Mouse (Mus musculus) embryonic fibroblast, embryonic 13.5 days (primary cell): ENCODE measurements around the gene Ier2. TPM values are rescaled to one million over a fixed set of nuclear protein-coding genes. Genes with fewer than 3 reads are reported as not detected.
"Not testable (repeated sequence)": the region's sequence is repeated elsewhere in the genome, so short reads cannot be mapped to it uniquely, and the experiment has no call there.

ENCODE experiments used
- H3K27ac ChIP-seq: 2 replicates; pipeline ENCODE4 v1.5.1; 2012; ENCODE audit warnings: low read length, control low read depth, inconsistent platforms; ENCODE audit not compliant: insufficient read depth
- H3K4me1 ChIP-seq: 2 replicates; pipeline ENCODE4 v1.6.1; 2011; ENCODE audit warnings: low read length; ENCODE audit not compliant: control insufficient read depth, insufficient read depth
- H3K4me3 ChIP-seq: 2 replicates; pipeline ENCODE4 v1.5.1; 2011; ENCODE audit warnings: mild to moderate bottlenecking, control low read depth, low read length; ENCODE audit not compliant: insufficient read depth
- CTCF ChIP-seq: IDR thresholded peaks from 2 replicates; pipeline ENCODE4 v1.5.1; 2011; ENCODE audit warnings: mild to moderate bottlenecking, control low read depth, low read length, moderate library complexity, borderline replicate concordance; ENCODE audit not compliant: insufficient read depth
- POLR2A ChIP-seq: IDR thresholded peaks from 2 replicates; pipeline ENCODE4 v1.6.1; 2011; ENCODE audit warnings: low read depth, mild to moderate bottlenecking, control low read depth, low read length, moderate library complexity
- polyA plus RNA-seq: library from polyadenylated mRNA; stranded (reverse); fragments of >200 nt; gene quantifications from 2 replicates; pipeline ENCODE4 v1.2.4, GENCODE M21; 2011; ENCODE audit warnings: low read depth; ENCODE audit not compliant: missing spikeins, insufficient read length

Ier2 gene
- polyA plus RNA-seq, 1 experiment: 38.2 TPM

GRCm38 (mm10) chr8:84684537-84684936, 21.9 kb upstream of the Ier2 start:
- no peak overlapping the region for H3K4me3 ChIP-seq
- no peak for TF ChIP-seq CTCF
- no peak for TF ChIP-seq POLR2A
- no peak overlapping the region for H3K27ac ChIP-seq
- peaks cover 8% of the 10 kb centered on the region; the same call in 1 of the 2 replicates for H3K4me1 ChIP-seq

- TF ChIP-seq POLR2A (no peak), CTCF (no peak)
- no peak overlapping the region for H3K27ac ChIP-seq
- H3K4me1 ChIP-seq: peaks cover 8% of the 10 kb centered on the region; the same call in 1 of the 2 replicates
- no peak overlapping the region for H3K4me3 ChIP-seq
Measured at GRCm38 (mm10) chr8:84682257-84682656, 19.6 kb upstream of the Ier2 start.

GRCm38 (mm10) chr8:84681476-84681875, 18.8 kb upstream of the Ier2 start:
- no peak overlapping the region for H3K4me3 ChIP-seq
- H3K27ac ChIP-seq: no peak overlapping the region
- no peak for TF ChIP-seq POLR2A
- TF ChIP-seq CTCF: no peak
- peaks cover 8% of the 10 kb centered on the region; the same call in 1 of the 2 replicates for H3K4me1 ChIP-seq

- TF ChIP-seq POLR2A (no peak), CTCF (no peak)
- no peak overlapping the region for H3K27ac ChIP-seq
- no peak overlapping the region for H3K4me3 ChIP-seq
- no peaks in the 10 kb centered on the region for H3K4me1 ChIP-seq
Measured at GRCm38 (mm10) chr8:84677305-84677704, 14.7 kb upstream of the Ier2 start.

- not testable (repeated sequence) for H3K27ac ChIP-seq, H3K4me1 ChIP-seq, H3K4me3 ChIP-seq
Measured at GRCm38 (mm10) chr8:84670295-84671006, 7.8 kb upstream of the Ier2 start.

GRCm38 (mm10) chr8:84668731-84669485, 6.3 kb upstream of the Ier2 start:
- TF ChIP-seq CTCF (no peak), POLR2A (no peak)
- H3K27ac ChIP-seq: no peak overlapping the region
- H3K4me3 ChIP-seq: no peak overlapping the region
- no peaks in the 10 kb centered on the region for H3K4me1 ChIP-seq

- TF ChIP-seq POLR2A: no peak
- no peak for TF ChIP-seq CTCF
Measured at GRCm38 (mm10) chr8:84668081-84668480, 5.4 kb upstream of the Ier2 start.

GRCm38 (mm10) chr8:84665385-84665893, 2.8 kb upstream of the Ier2 start:
- TF ChIP-seq CTCF (no peak), POLR2A (no peak)
- Histone ChIP-seq H3K4me1 (no peaks in the 10 kb centered on the region), H3K4me3 (peak overlapping the region; percentile 71), H3K27ac (peak overlapping the region; percentile 82)

More at GRCm38 (mm10) chr8:84668081-84668480, 5.4 kb upstream of the Ier2 start:
- no peak overlapping the region for H3K4me3 ChIP-seq
- no peak overlapping the region for H3K27ac ChIP-seq
- no peaks in the 10 kb centered on the region for H3K4me1 ChIP-seq

- TF ChIP-seq POLR2A (peak; percentile 60), CTCF (no peak)
- H3K4me1 ChIP-seq: no peaks in the 10 kb centered on the region
- peak overlapping the region; percentile 82 for H3K27ac ChIP-seq
- H3K4me3 ChIP-seq: peak overlapping the region; percentile 71
Measured at GRCm38 (mm10) chr8:84664566-84665384, 2.1 kb upstream of the Ier2 start.
